In the genomic region with DNA sequence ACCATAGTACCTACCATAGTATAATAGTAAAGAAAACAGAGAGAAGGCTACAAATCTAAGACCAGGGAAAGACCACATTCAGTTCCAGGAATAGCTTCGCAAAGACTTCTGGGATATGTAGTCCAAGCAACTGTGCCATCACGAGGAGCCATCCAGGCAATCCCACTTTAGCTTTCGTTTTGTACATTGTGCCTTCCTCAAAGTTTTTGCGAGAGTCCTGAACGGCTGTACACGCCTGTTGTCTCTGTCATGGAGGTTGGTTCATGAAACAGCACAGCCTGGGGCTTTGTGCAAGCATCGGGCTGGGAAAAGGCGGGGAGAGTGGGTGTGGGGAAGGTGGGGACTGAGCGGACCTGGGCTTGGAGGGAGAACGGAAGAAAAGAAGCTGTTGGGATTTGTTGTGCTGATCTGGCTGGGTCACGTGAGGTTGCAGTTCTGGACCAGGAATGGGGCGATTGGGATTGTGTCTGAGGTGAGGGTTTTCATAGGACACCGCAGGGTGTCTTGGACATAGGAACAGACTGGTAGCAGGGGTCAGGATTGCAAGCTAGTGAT, we compare ENCODE assay signal across 8 mouse cellular contexts. TPM values are rescaled to one million over a fixed set of nuclear protein-coding genes. Genes with fewer than 3 reads are reported as not detected.
DNase-seq lines count a peak whose midpoint lies in the region; ATAC-seq and TF ChIP-seq lines count a peak whose summit lies in the region.

A gene (plus strand): TSS at position 167 of the 555 bp plus-strand sequence.

- no peak for TF ChIP-seq CTCF in heart, adult 2 months (IDR thresholded peaks at IDR 0.05)
- no peak for TF ChIP-seq CTCF in kidney, adult 2 months (conservative IDR thresholded peaks at IDR 0.05; ENCODE audit: insufficient read depth, insufficient read length, low read depth, low read length)

- H3K4me2 ChIP-seq in limb, embryonic 11.5 days (ENCODE audit: low read depth, severe bottlenecking) = peak within 1 kb of the TSS; percentile 54
- peak within 1 kb of the TSS; percentile 60 for H3K4me2 ChIP-seq in midbrain, embryonic 13.5 days (replicated peaks)

- no peak for TF ChIP-seq EP300 in heart, adult 2 months (IDR thresholded peaks at IDR 0.05; ENCODE audit: insufficient read depth, low read depth, low read length)

- no peaks in the 10 kb centered on the region for H3K9me3 ChIP-seq in embryonic facial prominence, embryonic 10.5 days
- no peaks in the 10 kb centered on the region for H3K9me3 ChIP-seq in limb, embryonic 11.5 days (ENCODE audit: control insufficient read depth, low read length)
- no peaks in the 10 kb centered on the region for H3K9me3 ChIP-seq in midbrain, embryonic 13.5 days

- intact Hi-C loops in heart, adult 2 months (cut with DNase I) = loop anchor here (5.0 to 10.0 kb wide), 2 partner anchors 170 to 203 kb away; a partner anchor contains a TSS

- peak within 1 kb of the TSS; percentile 82 for H3K9ac ChIP-seq in heart, adult 2 months (ENCODE audit: low read depth, low read length)
- H3K9ac ChIP-seq in limb, embryonic 11.5 days (ENCODE audit: low read length) = peak within 1 kb of the TSS; percentile 74
- H3K9ac ChIP-seq in midbrain, embryonic 13.5 days (replicated peaks) = peak within 1 kb of the TSS; percentile 66

- peak; percentile 20 to 65 for DNase-seq in urinary bladder, adult 18-20 months (ENCODE audit: low spot score in 2 of 2)
- no peak for DNase-seq in urinary bladder, postnatal 10 days (ENCODE audit: low spot score)
- DNase-seq in embryonic facial prominence, embryonic 10.5 days (ENCODE audit: low spot score) = peak; percentile 60
- peak; percentile 65 to 77 for DNase-seq in heart, adult 2 months
- DNase-seq in kidney, adult 2 months = peak; percentile 82
- DNase-seq in limb, embryonic 11.5 days (ENCODE audit: low spot score) = peak; percentile 68
- peak; percentile 25 to 40 for DNase-seq in spleen, adult 18-20 months

- no peaks in the 10 kb centered on the region for H3K79me2 ChIP-seq in heart, adult 2 months (replicated peaks; ENCODE audit: control insufficient read depth, insufficient read depth, low read length)

- TF ChIP-seq POLR2A in heart, adult 2 months (IDR thresholded peaks at IDR 0.05; ENCODE audit: insufficient read depth, low read depth, low read length) = peak; percentile 62
- TF ChIP-seq POLR2A in kidney, adult 2 months (IDR thresholded peaks at IDR 0.05; ENCODE audit: low read depth, low read length) = no peak

- peak within 1 kb of the TSS; percentile 75 for H3K4me3 ChIP-seq in embryonic facial prominence, embryonic 10.5 days
- peak within 1 kb of the TSS; percentile 89 for H3K4me3 ChIP-seq in heart, adult 2 months
- H3K4me3 ChIP-seq in kidney, adult 2 months (ENCODE audit: insufficient read depth, low read depth, low read length) = peak within 1 kb of the TSS; percentile 98
- H3K4me3 ChIP-seq in limb, embryonic 11.5 days (ENCODE audit: low read depth, low read length) = peak within 1 kb of the TSS; percentile 57
- peak within 1 kb of the TSS; percentile 60 for H3K4me3 ChIP-seq in midbrain, embryonic 13.5 days (replicated peaks)

- 4% methylated on average over 13 of the region's 13 CpGs for WGBS in embryonic facial prominence, embryonic 10.5 days
- WGBS in heart, adult 2 months = 2% methylated on average over 13 of the region's 13 CpGs
- WGBS in kidney, adult 2 months = 2% methylated on average over 13 of the region's 13 CpGs
- 2% methylated on average over 13 of the region's 13 CpGs for WGBS in limb, embryonic 11.5 days
- WGBS in midbrain, embryonic 13.5 days = 3% methylated on average over 13 of the region's 13 CpGs

- peaks cover 5% of the 10 kb centered on the region; the same call in 1 of the 2 replicates for H3K4me1 ChIP-seq in embryonic facial prominence, embryonic 10.5 days
- peaks cover 2% of the 10 kb centered on the region; the same call in 1 of the 2 replicates for H3K4me1 ChIP-seq in heart, adult 2 months (ENCODE audit: control insufficient read depth, insufficient read depth, low read length)
- H3K4me1 ChIP-seq in kidney, adult 2 months (ENCODE audit: control insufficient read depth, insufficient read depth, low read length) = no peaks in the 10 kb centered on the region
- H3K4me1 ChIP-seq in limb, embryonic 11.5 days (ENCODE audit: control insufficient read depth, insufficient read depth, low read length) = 0 out of 2 replicates have a peak, but pooled peaks cover 2% of the 10 kb centered on the region
- H3K4me1 ChIP-seq in midbrain, embryonic 13.5 days (replicated peaks) = peaks cover 3% of the 10 kb centered on the region; the same call in 1 of the 2 replicates

- H3K27ac ChIP-seq in embryonic facial prominence, embryonic 10.5 days (replicated peaks) = peak within 1 kb of the TSS; percentile 88
- peak within 1 kb of the TSS; percentile 68 for H3K27ac ChIP-seq in heart, adult 2 months
- no peak within 1 kb of the TSS for H3K27ac ChIP-seq in kidney, adult 2 months (ENCODE audit: insufficient read depth, low read depth, low read length)
- H3K27ac ChIP-seq in limb, embryonic 11.5 days (replicated peaks; ENCODE audit: low read depth, low read length) = no peak within 1 kb of the TSS
- H3K27ac ChIP-seq in midbrain, embryonic 13.5 days = no peak within 1 kb of the TSS

- ATAC-seq in limb, embryonic 11.5 days (ENCODE audit: insufficient number of reproducible peaks, low FRiP score, low TSS enrichment, low read depth) = peak; percentile 87
- ATAC-seq in midbrain, embryonic 13.5 days = peak; percentile 94

- no peaks in the 10 kb centered on the region for H3K27me3 ChIP-seq in embryonic facial prominence, embryonic 10.5 days (replicated peaks; ENCODE audit: low read depth, poor library complexity, severe bottlenecking)
- no peaks in the 10 kb centered on the region; the same call in 1 of the 2 replicates for H3K27me3 ChIP-seq in heart, adult 2 months (ENCODE audit: control insufficient read depth, insufficient read depth, low read length)
- H3K27me3 ChIP-seq in kidney, adult 2 months (replicated peaks; ENCODE audit: control insufficient read depth, insufficient read depth, low read length) = no peaks in the 10 kb centered on the region
- H3K27me3 ChIP-seq in limb, embryonic 11.5 days (ENCODE audit: control insufficient read depth, insufficient read depth, low read length) = no peaks in the 10 kb centered on the region
- no peaks in the 10 kb centered on the region for H3K27me3 ChIP-seq in midbrain, embryonic 13.5 days

- no peaks in the 10 kb centered on the region for H3K36me3 ChIP-seq in embryonic facial prominence, embryonic 10.5 days (replicated peaks)
- no peaks in the 10 kb centered on the region; the same call in none of the 2 replicates for H3K36me3 ChIP-seq in heart, adult 2 months (ENCODE audit: control insufficient read depth, insufficient read depth, low read length)
- H3K36me3 ChIP-seq in kidney, adult 2 months (ENCODE audit: control insufficient read depth, insufficient read depth, low read length) = no peaks in the 10 kb centered on the region
- H3K36me3 ChIP-seq in limb, embryonic 11.5 days (ENCODE audit: control insufficient read depth, insufficient read depth, low read length) = no peaks in the 10 kb centered on the region
- H3K36me3 ChIP-seq in midbrain, embryonic 13.5 days = no peaks in the 10 kb centered on the region

RNA-seq across cellular contexts. Expression of the gene that starts here (rescaled TPM):
- 1.1 and 1.3 TPM in 2 replicates for polyA plus RNA-seq in embryonic facial prominence, embryonic 10.5 days (2016; fragmentation: Nextera tagmentation; extraction: Ambion mirVana)
- total RNA-seq in heart, adult 2 months (2021) = 1 to 10 TPM in 1 of 2 experiments, under 1 TPM in 1; 0.66 to 1.1 TPM
- polyA plus RNA-seq in heart, adult 2 months (2012; rRNA removed) = 0.33 and 0.35 TPM in 2 replicates
- polyA plus RNA-seq in kidney, adult 2 months (2012; rRNA removed) = 0.12 and 0.36 TPM in 2 replicates
- 1.3 and 2.1 TPM in 2 replicates for polyA plus RNA-seq in limb, embryonic 11.5 days (2014; fragmentation: Nextera tagmentation; extraction: Ambion mirVana)
- polyA plus RNA-seq in midbrain, embryonic 13.5 days (2015; fragmentation: Nextera tagmentation; extraction: Ambion mirVana) = 2.0 and 2.4 TPM in 2 replicates

Comparison
In these comparisons a context has a peak if more than half of its experiments do, and no peak if none do; other contexts are left out.
1. Peak in DNase-seq and H3K4me3 ChIP-seq in kidney, adult 2 months; RNA of the gene not detected or under 1 TPM.
2. H3K27ac ChIP-seq: peak in embryonic facial prominence, embryonic 10.5 days (single experiment) and heart, adult 2 months (single experiment); none in kidney, adult 2 months (single experiment), limb, embryonic 11.5 days (single experiment) and midbrain, embryonic 13.5 days (single experiment).
3. Peak in every context shown above with its lines, with median percentiles within 50 percentile points of each other: H3K4me3 ChIP-seq and H3K9ac ChIP-seq.